Mouse (Mus musculus) 416B (cell line): ENCODE results near the gene Ppcs.

Experiments used
- DNase-seq: peaks from one replicate; pipeline ENCODE4 v3.0.0; 2011; ENCODE audit warnings: low read depth

The Ppcs gene

DNA sequence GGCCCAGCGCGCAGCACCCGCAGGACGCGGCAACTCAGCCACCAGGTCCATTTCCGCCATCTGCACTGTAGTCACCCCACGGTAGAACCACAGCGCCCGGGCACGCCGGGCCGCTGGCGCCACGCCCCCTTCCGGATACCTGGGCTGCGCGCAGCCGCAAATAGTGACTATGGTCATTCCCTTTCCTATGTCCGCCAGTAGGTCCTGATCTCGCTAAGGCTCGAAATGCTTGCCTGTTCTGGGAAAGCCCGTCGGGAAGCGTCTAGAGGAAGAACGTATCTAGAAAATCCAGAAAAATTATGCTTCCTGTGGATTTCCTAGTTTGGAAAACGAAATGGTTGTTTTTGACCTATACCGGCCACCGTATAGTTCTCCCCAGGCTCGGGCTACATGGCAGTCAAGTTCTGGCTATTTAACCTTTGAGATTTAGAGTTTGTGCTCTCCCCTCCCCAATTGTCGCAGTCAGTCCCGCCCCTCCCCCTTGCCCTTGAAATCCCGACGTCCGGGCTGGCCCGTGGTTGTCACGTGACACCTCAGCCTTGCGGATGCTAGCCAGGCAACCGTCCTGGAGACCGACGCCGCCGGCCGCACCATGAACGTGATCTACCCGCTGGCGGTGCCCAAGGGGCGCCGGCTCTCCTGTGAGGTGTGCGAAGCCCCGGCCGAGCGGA is at the start of gene Ppcs, which contains the start of gene Zmynd12:
Gene Ppcs (minus strand): TSS at position 127 of the 671 bp plus-strand sequence.
Gene Zmynd12 (plus strand): TSS at position 521 of the 671 bp plus-strand sequence.
- DNase-seq, result peak; percentile 97

GRCm38 (mm10) chr4:119467720-119468380 is 45.6 kb upstream of the Ppcs start:
- peak; percentile 86 for DNase-seq

DNA sequence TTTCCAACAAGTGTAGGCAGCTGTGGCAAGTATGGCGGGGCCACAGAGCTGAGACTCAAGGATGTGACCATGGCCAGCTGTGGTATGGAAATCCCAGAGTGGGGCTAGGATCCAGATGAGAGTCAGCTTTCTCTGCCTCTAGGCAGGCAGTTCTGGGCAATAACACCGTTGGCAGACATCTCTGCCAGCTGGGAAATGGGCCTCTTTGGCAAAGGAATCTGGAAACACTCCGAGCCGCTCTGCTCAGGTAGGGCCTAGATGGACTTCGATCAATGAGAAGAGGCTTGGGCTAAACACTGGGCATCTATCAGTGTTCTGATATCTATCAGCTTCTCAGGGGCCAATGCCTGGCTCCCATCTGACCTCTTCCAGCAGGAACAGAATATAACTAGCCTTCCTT is 43.6 kb upstream of the Ppcs start:
- DNase-seq, result no peak

GRCm38 (mm10) chr4:119463756-119464419 is 41.7 kb upstream of the Ppcs start:
- peak; percentile 26 for DNase-seq

GRCm38 (mm10) chr4:119462858-119463755 is 40.9 kb upstream of the Ppcs start:
- peak; percentile 31 for DNase-seq

GRCm38 (mm10) chr4:119462457-119462856 is 40.2 kb upstream of the Ppcs start:
- peak; percentile 49 for DNase-seq

- DNase-seq, result no peak
These were observed 38.5 kb upstream of the Ppcs start for GRCm38 (mm10) chr4:119460728-119461141.

- peak; percentile 60 for DNase-seq
These were observed 38.1 kb upstream of the Ppcs start for GRCm38 (mm10) chr4:119460296-119460695.

DNA sequence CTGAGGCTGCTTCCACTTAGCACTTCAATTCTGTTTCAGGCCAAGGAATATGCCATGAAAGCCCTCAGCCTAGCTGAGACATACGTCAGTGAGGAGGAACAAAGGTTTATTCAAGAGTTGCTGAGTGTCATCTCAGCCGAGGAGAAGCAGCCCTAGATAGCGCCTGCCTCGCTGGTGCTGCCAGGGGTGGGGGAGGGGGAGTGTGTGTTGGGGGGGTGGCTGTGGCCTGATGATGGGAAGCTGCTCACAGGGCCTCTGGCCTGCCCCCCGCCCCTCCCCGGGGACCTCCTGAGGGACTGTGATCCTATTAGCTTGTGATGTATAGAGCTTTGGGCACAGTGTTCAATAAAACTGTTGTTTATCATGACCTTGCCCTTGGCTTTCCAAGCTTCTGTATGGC is 31.3 kb upstream of the Ppcs start:
- no peak for DNase-seq

DNA sequence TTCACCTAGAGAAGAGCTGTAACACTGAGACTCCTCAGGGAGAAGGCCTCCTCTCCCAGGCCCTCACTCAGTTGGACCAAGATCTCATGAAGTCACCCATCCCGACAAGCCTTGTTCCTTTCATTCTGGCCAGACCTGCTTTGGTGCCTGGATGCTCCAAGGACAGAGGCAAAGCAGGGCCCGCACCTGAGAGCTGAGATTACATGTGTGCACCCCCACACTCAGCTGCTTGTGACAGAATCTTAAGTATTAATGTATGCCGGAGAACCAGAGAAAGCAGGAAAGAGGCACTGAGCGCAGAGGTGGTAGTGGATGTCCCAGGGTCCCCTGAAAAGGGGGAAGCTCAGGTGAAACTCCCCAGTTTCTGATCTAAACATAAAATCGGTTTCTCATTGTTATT is 30.9 kb upstream of the Ppcs start:
- DNase-seq, result no peak

- no peak for DNase-seq
These were observed 28.2 kb upstream of the Ppcs start for GRCm38 (mm10) chr4:119450436-119450835.

GRCm38 (mm10) chr4:119447786-119448185 is 25.6 kb upstream of the Ppcs start:
- no peak for DNase-seq

- DNase-seq, result no peak
These were observed 25.0 kb upstream of the Ppcs start for GRCm38 (mm10) chr4:119447261-119447660.

- DNase-seq, result no peak
These were observed 20.3 kb upstream of the Ppcs start for GRCm38 (mm10) chr4:119442539-119442938.

DNA sequence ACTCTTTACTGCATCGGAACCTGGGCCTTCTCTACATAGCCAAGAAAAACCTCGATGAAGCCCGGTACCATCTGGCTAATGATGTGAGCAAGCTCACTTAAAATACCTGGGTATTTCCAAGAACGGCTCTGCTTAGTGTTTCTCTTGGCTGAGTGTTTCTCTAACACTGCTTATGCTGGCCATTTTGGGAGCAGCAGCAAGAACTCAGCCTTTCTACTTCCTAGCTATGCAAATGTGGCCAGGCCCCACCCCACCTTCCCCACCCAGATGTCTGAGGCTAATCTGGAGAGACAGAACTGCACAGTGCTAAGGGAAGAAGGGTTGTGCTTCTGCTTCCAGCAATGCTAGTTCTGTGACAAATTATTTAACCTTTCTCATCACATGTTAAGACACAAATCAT is 19.6 kb upstream of the Ppcs start:
- DNase-seq, result no peak

DNA sequence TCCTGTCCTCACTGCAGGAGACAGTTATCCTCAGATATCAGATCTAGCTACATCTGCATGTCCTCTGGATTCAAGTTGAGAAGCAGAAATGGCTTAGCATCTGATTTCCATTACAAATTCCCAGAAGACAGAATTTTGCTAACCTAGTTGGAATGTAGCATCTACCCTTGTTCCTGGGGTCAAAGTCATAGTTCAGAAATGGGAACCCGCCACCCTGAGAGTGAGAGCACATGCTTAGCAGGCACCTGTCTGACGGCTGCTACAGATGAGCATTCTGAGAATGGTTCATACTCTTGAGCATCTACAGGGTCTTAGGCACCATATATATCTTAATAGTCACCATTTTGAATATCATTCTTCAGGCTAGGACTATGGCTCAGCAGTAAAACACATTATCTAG is 15.7 kb upstream of the Ppcs start:
- no peak for DNase-seq

DNA sequence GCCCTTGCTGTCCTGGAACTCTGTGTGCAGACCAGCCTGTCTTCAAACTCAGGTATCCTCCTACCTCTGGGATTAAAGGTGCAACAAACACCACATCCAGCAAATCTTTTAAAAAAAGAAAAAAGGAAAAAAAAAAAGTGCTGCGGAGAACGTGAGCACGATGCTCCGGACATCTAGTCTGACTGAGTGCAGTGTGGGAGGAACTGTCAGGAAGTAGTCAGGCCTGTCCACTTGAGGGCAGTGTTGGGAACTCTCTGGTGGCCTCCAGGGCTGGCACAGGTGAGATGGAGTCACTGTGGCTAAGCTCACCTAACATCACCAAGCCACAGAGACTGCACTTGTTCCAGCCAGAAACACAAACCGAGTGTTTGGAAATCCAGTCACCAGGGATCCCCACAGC is 8.5 kb upstream of the Ppcs start:
- DNase-seq, result no peak

DNA sequence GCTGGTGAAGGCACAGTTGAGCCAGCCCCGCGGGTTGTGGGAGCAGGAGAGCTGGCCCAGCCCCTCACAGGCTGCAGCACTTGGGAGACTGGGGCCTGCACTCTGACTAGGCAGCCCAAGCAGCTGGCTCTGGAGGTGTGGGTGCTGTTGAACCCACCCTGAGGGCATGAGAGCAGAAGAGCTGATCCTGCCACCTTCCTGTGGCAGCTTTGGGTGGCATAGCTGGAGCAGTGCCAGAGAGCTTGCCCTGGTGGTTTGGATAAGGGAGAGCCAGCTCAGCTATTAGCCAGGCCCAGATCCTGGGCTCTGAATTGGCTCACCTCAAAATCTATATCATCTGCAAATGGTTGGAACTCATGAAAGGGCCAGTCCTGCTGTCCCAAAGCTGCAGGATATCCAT is 5.5 kb upstream of the Ppcs start:
- no peak for DNase-seq

- DNase-seq, result no peak
These were observed 3.4 kb upstream of the Ppcs start for GRCm38 (mm10) chr4:119425601-119426000.

GRCm38 (mm10) chr4:119425077-119425476 is 2.9 kb upstream of the Ppcs start:
- no peak for DNase-seq

DNA sequence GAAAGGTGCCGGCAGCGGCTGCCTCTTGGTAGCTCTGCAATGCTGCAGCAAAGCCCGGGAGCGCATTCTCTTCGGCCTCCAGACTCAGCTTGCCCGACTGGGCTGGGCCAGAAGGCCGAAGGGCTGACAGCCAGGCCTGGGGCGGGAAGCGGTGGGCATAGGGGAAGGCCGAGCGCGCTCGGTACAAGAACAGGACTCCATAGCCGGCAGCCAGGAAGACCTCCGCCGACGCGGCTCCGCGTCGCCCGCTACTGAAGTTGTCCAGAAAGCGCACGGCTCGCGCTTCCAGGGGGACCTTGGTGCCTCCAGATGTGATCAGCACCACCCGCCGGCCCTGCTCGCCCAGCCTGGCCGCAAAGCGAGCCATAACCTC is 313 bp downstream of the Ppcs start:
- no peak for DNase-seq

GRCm38 (mm10) chr4:119421191-119421590 is 1.0 kb downstream of the Ppcs start:
- peak; percentile 49 for DNase-seq
